Mouse (Mus musculus): Measurements from ENCODE around the gene Acp7.
A peak's percentile ranks its signal among the peaks of the same experiment; 100 is the strongest.

The Acp7 gene

GRCm38 (mm10) chr7:28575597-28575996 lies 55.5 kb downstream of the Acp7 start:
- no peak for DNase-seq (ENCODE audit: low spot score)

DNA sequence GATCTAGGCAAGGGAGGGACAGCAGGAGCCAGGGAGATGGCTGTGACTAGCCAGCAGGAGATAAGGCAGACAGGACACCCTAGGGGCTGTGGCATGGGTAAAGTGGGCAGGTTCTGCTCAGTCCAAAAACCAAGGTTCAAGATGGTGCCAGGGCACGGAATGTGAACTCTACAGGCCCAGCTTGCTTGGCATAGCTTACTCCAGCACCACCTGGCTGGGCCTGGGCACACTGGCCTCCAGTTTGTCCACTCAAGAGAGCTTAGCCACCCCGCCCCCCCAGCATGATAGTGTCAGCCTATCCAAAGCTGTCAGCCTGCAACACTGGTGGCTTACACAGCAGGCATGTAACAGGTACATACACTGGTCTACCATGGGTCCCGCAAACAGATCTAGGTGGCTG lies 57.9 kb downstream of the Acp7 start:
- no peak for DNase-seq (ENCODE audit: low spot score)

GRCm38 (mm10) chr7:28572689-28573088 lies 58.4 kb downstream of the Acp7 start:
- DNase-seq (ENCODE audit: low spot score): no peak

DNA sequence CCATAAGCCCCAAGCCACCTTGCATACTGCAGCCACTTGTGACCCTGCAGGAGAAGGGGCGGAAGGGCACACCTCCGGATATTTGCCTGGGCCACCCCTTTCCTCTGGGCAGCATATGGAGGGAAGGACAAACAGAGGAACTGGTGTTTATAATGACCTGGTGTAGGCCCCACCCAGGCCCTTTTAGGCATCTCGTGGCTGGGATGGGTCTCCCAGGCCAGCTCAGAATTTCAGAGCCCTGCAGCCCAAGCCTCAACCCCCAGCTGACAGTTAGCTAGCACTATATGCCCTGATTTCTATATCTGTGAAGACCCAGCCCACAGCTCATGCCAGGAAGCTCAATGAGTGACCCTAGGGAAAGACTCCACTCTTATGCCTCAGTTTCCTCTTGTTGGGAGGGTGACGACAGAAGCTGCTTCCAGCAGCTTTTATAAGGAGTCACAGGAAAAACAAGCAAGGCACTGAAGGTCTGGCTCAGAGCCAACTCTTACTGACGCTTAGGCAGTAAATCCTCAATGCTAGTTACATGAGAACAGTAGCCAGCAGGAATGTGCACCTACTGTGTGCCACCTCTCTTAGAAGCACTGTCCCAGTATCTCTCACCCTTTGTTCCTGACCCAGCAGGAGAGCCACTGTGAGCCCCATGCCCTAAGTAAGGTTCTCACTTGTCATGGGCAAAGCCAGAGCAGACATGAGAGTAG lies 60.0 kb downstream of the Acp7 start:
- DNase-seq (ENCODE audit: low spot score): no peak

DNA sequence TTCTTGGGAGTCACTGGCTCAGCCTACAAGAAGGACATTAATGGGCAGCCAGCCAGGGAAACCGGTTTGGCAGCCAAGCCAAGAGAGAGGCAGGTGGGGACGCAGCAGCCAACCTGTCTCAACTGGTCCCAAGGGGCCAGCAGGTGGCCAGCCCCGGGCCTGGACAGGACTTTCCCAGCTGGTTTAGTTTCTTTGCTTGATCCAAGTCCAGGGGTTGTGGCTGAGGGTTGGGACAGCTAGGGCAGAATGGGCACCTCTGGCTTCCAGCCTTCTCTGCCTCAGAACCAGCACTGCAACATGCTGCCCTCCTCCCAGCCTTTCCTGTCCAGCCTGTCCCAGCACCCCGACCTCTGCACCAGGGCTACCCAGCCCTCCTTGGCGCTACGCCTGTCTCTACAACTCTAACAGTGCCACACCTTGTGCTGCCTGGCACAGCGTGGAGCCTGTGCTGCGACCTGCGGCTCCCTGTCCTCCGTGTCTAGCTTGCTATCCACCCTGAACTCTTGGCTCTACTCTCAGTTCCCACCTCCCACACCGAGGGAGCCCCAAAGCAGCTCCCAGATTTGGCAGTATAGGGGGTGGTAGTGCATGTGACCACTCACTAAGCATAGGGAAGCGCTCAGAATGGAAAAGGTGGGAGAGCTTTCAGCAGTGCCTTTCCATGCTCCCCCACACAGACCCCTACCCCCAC lies 60.7 kb downstream of the Acp7 start:
- peak; percentile 92 for DNase-seq (ENCODE audit: low spot score)

- DNase-seq (ENCODE audit: low spot score): peak; percentile 66
Observed at GRCm38 (mm10) chr7:28568253-28568652, 62.9 kb downstream of the Acp7 start.

DNA sequence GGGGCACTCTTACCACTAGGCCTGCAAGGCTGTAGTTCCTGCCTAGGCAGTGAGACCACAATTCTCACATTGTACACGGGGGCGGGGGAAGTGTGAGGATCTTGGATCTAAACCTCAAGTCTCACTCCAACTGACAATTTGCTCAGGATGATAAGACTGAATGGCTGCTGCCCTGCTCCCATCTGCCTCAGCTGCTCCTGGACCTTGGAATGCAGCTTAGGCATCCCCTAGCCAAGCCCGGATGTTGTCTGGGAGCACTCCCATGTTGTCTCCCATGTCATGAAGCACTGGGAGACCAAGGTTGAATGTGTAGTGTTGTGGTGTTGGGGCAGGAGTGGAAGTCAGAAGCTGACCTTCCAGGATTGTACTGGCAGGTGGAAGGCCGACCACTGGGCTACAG lies 63.6 kb downstream of the Acp7 start:
- no peak for DNase-seq (ENCODE audit: low spot score)

GRCm38 (mm10) chr7:28565407-28565806 lies 65.7 kb downstream of the Acp7 start:
- no peak for DNase-seq (ENCODE audit: low spot score)

GRCm38 (mm10) chr7:28562951-28563350 lies 68.2 kb downstream of the Acp7 start:
- no peak for DNase-seq (ENCODE audit: low spot score)

DNA sequence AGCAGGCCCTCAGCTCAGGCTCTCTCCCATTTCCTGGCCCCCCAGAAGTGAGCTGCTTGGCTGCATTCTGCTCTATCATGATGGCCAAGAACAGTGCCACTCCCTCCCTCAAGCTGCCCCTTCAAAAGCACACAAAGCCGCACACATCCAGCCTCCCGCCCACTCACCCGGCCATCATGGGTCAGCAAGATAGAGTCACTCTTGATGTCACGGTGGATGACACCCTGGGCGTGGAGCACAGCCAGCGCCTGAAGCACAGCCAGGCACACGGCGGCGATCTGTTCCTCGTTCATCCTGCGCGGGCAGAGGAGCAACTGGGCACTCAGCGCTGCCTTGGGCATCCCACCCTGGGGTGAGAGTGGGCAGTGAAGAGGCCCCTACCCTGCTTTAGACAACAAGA lies 68.8 kb downstream of the Acp7 start:
- no peak for DNase-seq (ENCODE audit: low spot score)

DNA sequence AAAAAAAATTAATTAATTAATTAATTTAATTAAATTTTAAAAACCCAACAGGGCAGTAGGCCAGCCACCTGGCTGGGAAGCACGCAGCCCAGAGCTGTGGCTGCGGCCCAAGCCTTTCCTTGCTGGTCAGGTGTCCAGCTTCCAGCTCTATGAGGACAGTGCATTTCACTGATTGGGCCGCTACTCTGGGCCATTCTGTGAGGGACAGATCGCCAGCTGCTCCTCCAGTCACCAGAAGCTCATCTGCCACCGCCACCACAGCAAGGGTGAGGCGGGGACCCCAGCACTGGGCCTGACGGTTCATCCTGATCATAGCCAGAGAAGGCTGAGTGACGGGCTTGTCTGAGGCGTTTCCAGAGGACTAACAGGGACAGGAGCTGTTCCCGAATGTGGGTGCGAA lies 69.2 kb downstream of the Acp7 start:
- no peak for DNase-seq (ENCODE audit: low spot score)

GRCm38 (mm10) chr7:28560856-28561255 lies 70.3 kb downstream of the Acp7 start:
- DNase-seq (ENCODE audit: low spot score): no peak

GRCm38 (mm10) chr7:28558486-28558885 lies 72.6 kb downstream of the Acp7 start:
- no peak for DNase-seq (ENCODE audit: low spot score)

- no peak for DNase-seq (ENCODE audit: low spot score)
Observed at GRCm38 (mm10) chr7:28557708-28558107, 73.4 kb downstream of the Acp7 start.

Data from urinary bladder, postnatal 25 days (tissue).